Mouse (Mus musculus): ENCODE data around the gene Tubb2a.
"Not testable (repeated sequence)": the region's sequence is repeated elsewhere in the genome, so short reads cannot be mapped to it uniquely, and the experiment has no call there.

Tubb2a gene

DNA sequence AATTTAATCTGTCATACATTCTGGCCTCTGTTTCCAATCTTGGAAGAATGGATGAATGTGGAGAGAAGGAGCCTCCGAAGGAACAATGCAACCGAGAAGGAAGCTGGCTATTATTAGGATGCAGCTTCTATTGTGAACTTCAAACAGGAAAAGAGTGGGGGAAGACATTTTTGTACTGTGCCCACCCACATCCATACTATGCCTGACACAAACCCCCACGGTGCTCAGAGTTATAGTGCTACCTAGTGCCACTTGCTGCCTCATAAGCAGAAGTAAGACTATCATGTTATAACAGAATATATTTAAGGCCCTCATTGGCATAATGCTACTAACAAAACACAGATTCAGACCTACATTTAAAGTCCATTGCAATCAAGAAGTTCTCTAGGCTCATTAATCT is 11.6 kb upstream of the Tubb2a start:
- no peak for DNase-seq (ENCODE audit: low read depth)

DNA sequence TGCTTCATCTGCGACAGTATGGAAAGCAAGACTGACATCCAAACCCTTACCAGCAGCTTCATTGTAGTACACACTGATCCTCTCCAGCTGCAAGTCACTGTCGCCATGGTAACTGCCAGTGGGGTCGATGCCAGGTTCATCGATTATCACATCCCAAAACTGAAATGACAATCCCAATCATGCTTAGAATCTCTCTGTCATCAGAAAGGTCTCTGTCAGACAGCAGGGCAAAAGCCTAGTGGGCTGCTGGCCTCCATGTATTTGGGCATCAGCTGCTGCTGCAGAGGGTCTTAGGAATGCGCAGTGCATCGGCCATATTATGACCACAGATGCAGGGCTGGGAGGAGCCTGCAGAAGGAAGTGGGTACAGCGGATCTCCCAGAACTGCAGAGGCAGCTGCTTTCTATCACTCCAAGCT is 11.1 kb upstream of the Tubb2a start:
- no peak for DNase-seq (ENCODE audit: low read depth)

DNA sequence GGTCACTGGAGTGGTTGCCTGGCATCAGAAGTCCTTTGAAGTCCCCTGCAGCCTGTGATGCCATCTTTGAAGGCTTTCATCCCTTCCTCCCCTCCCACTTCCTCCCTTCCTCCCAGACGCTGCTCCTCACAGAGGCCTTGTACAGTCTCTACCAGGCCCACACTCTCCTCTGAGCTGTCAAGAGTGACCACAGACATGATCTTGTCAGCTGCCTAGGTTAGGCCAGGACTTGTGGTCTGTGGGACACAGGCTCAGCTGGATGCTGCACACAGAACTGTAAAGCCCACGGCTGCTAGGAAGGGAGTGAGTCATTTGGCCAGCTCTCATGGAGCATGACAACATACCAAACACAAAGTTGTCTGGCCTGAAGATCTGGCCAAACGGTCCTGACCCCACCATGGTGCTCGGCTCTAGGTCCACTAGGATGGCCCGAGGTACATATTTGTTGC is 10.4 kb upstream of the Tubb2a start:
- peak; percentile 62 for DNase-seq (ENCODE audit: low read depth)

DNA sequence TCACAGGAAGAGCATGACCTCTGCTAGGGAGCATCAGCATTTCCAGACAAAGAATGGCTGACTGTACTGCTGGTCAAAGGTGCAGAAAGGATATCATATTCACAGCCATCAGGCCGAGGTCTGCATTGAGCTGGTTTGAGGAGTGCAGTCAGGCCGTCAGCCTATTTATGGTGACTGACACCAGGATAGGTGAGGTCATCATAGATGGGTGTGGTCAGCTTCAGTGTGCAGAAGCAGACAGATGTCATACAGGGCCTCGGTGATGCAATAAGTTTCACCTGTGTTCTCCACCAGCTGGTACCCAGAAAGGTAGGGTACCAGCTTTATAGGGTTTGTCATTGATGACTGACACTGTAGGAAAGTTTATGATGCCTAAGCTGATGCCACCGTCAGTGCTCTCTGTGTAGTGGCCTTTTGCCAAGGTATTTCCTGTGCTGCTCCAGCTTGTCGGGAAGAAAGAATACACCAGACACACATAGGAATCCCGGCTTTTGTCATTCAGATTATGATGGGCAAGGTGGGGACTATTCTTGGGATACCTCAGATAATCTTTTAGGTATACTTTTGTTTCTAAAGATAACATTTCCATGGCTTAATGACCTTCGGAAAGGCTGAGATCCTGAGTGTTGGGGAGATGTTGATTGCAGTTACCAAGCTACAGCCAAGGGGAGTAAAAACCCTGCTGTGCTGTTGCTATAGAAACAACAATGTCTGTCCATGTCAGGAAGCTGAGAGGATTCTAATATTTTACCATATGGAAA is 9.4 kb upstream of the Tubb2a start:
- DNase-seq (ENCODE audit: low read depth): no peak

DNA sequence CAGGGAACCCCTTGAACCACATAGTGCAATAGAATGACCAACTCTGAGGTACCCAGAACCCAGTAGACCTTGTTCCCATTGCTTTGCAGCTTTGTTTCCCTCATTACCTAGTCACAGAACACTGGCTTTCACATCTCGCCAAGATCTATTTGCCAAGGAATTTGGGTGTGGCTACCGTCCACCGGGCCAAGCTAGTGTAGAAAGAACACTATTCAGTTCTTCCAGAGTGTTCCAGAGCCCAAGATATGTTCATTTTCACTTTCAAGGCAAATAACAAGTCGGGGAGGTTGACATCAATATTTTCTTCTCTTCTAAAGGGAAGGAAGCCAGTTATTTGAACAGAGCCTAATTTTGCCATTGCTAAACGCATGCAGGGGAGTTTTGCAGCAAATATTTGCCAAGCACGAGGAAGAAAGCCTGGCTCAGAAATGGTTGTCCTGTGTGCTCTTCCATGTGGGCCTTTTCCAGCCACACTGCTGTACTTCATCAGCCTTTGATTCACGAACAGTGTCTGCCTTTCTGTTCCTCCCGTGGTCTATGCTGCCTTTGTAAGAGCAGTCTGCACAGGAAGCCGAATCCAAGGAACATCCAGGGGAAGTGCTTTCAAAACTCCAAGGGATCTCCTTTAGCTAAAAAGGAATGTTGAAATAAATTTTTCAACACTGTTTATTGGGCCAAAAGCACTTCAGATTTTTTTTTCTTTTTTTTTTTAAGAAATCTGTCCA is 6.4 kb upstream of the Tubb2a start:
- DNase-seq (ENCODE audit: low read depth): peak; percentile 67

DNA sequence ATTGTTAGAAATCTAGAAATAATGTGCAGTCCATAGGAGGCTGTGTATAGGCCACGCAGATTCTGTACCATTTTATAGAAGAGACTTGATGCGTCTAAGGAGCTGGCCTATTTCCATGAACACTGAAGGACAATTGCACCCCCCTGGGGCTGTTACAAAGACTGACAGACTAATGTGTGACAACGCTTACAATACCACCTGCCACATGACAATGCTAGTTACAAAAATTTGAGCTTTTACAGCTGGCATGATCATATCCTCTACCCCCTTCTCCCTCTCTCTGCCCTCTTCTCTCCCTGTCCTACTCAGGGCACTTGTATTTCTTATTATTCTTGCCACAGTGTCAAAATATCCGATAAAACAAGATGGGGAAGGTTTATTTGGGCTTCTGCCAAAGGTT is 4.1 kb upstream of the Tubb2a start:
- no peak for DNase-seq (ENCODE audit: low read depth)

DNA sequence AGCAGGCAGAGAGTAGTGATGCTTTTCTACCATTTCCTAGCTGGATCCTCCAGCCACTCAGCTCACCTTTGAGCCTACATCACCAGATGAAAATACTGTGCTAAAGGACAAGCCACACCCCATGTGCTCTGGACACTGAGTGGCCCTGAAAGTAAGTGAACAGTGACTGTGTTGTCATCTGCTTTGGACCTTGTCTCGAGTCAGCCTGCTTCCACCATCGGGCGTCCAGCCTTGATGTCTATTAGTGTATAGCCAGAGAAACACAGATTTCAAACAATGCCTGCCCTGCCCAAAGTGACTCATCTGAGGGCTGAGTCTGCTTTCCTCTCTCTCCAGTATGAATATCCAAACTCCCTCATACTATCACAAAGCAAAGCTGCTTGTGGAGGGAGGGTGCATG is 2.0 kb upstream of the Tubb2a start:
- peak; percentile 63 for DNase-seq (ENCODE audit: low read depth)

DNA sequence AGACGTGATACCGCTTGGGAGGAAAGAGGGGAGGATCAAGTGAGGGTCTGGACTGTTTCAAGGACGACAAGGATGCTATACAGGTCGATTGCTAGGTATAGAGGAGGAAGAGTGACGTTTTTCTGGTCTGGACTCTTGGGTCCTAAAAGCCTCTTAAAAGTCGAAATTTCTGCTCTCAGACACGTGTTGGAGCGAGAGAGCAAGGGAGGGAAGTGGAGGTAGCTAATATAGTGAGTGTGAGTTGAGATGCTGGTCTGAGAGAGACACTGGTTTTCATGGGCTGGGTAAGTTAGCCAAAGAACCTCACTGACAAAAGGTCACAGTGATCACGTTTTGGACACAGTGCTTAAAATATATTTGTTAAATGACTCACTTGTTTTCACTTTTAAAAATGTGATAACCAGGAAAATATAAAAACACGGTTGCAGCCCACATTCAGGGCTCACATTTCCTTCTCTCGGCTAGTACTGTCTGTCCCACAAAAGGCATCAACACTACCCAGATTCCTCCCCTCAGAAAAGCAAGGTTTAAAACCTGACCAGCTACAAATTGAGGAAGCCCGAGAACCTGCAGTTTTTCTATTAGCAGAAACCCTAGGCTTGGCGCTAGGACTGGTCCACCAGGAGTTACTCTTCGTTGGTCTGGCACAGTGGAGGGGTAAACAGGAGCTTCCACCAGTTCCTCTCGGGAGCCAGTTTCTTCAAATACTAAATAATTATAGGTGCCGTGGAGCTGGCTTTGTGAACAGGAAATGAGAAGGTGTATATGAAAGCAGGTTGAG is 883 bp upstream of the Tubb2a start:
- peak; percentile 47 for DNase-seq (ENCODE audit: low read depth)

DNA sequence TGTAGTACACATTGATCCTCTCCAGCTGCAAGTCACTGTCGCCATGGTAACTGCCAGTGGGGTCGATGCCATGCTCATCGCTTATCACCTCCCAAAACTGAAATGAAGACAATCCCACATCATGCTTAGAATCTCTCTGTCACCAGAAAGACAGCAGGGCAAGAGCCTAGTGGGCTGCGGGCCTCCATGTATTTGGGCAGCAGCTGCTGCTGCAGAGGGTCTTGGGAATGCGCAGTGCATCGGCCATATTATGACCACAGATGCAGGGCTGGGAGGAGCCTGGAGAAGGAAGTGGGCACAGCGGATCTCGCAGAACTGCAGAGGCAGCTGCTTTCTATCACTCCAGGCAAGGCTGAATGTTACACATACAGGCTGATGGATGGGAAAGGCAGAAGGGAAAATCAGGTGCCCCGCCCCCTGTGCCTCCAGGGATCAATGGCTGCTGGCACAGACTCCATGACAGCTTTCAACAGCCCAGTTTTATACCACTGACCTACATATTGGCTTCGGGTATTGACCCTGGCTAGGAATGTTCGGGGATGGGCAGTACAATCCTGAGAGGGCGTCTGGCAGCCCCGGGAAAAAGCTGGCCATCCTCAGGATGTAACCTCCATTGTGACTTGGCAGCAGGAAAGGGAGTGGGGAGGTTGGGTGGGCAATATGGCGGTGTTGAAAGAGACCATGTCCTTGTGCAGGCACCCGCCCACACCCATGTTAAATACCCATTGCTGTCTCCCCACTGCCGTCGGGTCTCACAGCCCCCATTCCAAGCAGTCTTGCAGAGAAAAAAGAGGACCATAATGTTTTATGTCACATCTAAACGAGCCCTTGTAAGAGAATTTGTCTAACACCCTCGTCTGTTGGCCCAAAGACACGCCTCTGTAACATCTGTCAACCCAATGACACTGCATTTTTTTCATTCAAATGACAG is 981 bp downstream of the Tubb2a start:
- peak; percentile 68 for DNase-seq (ENCODE audit: low read depth)

DNA sequence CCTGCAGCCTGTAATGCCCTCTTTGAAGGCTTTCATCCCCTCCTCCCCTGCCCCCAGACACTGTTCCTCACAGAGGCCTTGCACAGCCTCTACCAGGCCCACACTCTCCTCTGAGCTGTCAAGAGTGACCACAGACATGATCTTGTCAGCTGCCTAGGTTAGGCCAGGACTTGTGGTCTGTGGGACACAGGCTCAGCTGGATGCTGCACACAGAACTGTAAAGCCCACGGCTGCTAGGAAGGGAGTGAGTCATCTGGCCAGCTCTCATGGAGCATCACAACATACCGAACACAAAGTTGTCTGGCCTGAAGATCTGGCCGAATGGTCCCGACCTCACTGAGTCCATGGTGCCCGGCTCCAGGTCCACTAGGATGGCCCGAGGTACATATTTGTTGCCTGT is 1.9 kb downstream of the Tubb2a start:
- DNase-seq (ENCODE audit: low read depth): not testable (repeated sequence)

DNA sequence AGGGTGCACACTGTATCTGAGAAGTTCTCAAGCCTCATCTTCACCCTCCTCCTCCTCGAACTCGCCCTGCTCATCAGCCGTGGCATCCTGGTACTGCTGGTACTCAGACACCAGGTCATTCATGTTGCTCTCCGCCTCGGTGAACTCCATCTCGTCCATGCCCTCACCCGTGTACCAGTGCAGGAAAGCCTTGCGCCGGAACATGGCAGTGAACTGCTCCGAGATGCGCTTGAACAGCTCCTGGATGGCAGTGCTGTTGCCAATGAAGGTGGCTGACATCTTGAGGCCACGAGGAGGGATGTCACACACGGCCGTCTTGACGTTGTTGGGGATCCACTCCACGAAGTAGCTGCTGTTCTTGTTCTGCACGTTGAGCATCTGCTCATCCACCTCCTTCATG is 3.4 kb downstream of the Tubb2a start:
- DNase-seq (ENCODE audit: low read depth): not testable (repeated sequence)

DNA sequence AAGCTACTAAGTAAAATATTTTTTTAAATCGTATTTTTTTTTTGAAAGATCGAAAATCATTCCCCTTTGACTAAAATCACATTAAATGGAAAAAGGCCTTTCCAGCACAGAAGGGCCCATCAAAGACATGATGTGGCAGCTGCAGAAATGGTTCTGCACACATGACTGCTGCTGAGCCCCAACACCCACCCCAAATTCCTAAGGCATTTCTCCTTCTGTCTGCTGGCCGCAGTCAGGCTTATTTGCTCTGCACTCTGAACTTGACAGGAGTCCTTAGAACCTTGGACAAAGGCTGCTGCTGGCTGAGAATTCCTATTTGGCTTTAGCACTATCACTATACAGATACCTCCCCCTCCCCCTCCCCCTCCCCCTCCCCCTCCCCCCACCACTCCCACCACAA is 5.0 kb downstream of the Tubb2a start:
- DNase-seq (ENCODE audit: low read depth): no peak

DNA sequence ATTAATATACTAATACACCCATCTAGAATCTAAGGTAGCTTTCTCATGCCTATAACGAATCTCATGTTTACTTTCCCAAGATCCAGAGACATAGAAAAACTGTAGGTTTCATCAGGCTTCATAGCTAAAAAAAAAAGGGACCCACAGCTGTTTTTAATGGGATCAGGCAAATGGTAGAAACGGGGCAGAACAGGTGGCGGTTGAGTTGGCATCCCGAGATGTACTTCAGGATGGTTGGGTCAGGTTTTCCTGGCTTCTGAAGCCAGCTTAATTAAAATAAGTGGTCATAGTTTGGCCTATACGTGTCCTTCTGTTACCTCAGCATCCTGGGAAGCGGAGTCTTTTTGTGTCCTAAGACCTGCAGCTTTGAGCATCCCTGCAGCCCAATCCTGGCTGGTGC is 6.0 kb downstream of the Tubb2a start:
- no peak for DNase-seq (ENCODE audit: low read depth)

DNA sequence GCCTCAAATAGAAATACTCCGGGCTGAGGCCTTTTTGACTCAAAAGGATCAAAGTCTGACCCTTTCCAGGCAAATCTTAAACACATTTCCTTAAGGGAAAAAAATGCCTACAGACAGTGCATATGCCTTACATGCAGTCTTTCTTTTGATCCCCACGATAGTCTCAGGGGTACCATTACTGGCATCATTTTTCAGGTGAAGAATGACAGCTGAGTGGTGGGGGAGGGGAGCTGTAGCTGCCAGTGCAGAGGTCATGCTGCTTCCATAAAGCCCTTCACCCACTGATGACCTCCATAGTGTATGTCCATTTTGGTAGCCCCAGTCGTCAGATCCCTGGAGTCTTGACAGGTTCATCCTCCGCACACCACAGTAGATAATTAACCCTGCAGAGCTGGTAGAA is 7.5 kb downstream of the Tubb2a start:
- DNase-seq (ENCODE audit: low read depth): no peak

DNA sequence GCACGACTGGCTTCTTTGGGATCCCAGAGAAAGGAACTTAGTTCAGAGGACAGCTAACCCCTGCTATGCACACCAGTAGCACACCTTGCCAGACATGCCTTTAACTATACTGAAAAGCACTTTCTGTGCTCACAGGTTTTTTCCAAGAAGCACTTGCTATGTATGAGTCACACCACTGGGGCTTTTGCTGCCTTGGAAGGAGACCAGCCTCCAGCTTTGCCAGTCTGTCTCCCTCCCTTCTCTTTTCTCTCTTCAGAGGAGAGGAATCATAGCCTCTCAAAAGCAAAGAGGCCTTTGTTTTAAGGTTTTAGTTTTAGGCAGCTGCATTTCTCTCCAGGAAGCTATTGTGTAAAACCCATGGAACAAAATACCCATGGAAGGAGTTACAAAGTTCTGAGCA is 11.5 kb downstream of the Tubb2a start:
- peak; percentile 84 for DNase-seq (ENCODE audit: low read depth)

DNA sequence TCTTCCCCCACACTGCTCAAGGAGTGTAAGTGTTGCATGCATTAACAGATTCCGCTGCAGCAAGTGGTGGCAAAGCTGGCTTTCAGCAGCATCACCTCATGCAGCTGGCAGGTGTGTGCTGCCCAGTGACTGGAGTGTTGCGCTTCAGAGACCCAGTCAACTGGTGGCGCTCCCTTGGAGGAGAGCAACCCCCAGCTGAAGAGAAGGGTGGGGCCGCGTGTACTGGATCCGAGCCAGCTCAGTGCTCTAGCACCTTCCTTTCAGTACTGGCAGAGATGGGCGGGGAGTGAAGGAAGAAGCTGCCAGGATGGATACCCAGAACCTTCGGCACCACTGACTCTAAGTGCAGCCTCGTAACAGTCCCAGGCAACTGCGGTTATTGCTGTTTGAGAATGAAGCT is 15.3 kb downstream of the Tubb2a start:
- no peak for DNase-seq (ENCODE audit: low read depth)

DNA sequence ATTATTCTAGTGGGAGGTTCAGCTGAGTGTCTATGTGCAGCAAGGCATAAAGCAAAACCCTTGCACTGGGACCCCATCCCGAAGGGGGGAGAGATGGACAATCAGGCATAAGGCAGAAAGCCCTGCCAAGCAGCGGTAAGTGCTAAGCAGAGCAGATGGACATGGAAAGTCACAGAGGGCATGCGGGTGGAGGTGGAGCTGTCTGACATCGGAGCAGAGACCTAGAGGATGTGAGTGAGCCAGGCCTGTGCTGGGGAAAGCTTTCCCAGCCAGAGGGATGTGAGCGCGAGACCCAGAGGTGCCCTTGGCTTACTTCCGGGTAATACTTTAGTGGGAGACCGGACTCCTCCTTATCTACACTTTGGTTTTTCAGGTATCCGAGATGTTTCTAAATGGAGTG is 17.7 kb downstream of the Tubb2a start:
- no peak for DNase-seq (ENCODE audit: low read depth)

DNA sequence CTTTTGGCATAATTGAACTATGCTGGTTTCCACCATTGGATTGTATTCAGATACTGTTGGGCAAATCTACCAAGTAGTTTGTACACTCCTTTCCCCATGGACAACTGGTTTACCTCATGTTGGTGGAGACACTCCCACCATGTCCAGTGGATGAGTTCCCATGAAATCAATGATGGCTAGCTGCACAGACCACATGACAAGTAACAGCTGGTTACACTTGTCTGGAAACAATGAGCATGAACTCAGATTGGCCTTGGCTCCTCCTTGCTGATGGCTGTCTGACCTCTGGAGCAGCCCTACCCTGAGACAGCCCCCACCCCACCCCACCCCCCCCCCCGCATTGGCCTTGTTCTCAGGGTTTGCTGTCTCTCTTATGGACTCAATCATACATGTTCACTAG is 20.6 kb downstream of the Tubb2a start:
- no peak for DNase-seq (ENCODE audit: low read depth)

DNA sequence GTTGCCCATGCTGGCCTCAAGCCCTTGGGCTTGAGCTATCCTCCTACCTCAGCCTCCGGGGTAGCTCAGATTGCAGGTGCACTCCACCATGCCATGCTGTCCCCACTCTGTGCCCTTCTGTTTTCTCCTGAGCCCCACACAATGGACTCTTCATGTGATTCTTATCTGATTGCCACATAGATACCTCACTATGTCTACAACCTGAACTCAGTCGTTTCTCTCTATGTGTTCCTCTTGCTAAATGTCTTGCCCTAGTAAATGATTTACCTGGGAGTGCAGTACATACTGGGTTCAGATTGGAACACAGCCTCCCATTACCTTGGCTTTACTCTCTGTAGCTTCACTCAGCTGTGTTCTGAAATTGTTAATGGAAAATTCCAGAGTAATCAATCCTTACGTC is 22.8 kb downstream of the Tubb2a start:
- no peak for DNase-seq (ENCODE audit: low read depth)

DNA sequence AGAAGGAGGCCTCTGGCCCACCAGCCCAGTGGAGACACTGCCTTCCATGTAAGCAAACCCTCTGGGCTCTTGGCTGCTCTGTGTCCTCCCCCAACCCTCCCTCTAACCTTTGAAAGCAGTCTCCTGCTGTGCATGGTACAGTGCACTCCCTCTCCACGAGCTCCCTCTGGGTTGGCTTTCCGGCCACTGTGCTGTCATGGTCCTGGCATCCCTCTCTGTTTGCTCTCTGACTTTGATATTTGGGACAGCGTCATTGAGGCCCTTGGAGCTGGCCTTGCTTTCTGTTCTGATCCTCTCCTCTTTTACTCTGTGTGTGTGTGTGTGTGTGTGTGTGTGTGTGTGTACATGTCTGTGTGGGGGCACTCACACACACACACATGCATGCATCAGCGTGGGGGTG is 23.4 kb downstream of the Tubb2a start:
- no peak for DNase-seq (ENCODE audit: low read depth)

DNA sequence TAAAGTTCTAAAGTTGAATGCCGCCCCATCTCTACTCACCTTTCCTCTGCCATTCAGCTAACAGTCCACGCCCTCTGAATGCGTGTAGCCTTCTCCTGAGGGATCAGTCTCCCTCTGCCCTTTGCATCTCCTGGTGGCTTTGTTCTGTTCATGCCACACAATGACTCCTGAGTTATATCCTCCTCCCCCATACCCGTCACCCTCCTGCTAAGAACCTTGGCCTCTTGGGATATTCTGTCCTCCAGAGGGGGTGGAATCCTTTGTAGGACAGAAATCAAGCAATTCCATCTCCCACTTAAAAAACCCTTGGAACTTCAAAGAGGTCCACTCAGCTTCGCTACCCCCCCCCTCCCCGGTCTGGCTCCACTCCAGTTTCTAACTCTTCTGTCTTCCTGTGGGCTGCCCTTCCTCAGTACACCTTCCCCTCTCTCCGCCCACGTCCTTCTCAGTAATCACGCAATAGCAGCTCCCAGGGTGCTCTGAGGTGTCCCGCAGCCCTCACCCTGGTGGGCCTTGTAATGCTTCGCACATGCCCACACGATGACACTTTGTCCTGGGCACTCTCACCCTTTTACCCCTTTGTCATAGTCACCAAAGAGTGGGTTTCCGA is 24.0 kb downstream of the Tubb2a start:
- no peak for DNase-seq (ENCODE audit: low read depth)

All from NIH3T3 (cell line).